Mouse (Mus musculus) ZHBTc4 (cell line): ENCODE results near the gene Keap1.
"Not testable (repeated sequence)": the region's sequence is repeated elsewhere in the genome, so short reads cannot be mapped to it uniquely, and the experiment has no call there.

Source experiments
- DNase-seq: peaks from one replicate; pipeline ENCODE4 v3.0.0-alpha.2; 2011; ENCODE audit warnings: low read depth, low spot score

Keap1 gene

GRCm38 (mm10) chr9:21264272-21264999, 25.3 kb upstream of the Keap1 start:
- no peak for DNase-seq

GRCm38 (mm10) chr9:21261831-21262230, 22.7 kb upstream of the Keap1 start:
- DNase-seq, result peak; percentile 65

GRCm38 (mm10) chr9:21260491-21261040, 21.4 kb upstream of the Keap1 start:
- DNase-seq, result no peak

GRCm38 (mm10) chr9:21256349-21256748, 17.2 kb upstream of the Keap1 start:
- not testable (repeated sequence) for DNase-seq

- no peak for DNase-seq
Observed at GRCm38 (mm10) chr9:21254690-21255089, 15.5 kb upstream of the Keap1 start.

GRCm38 (mm10) chr9:21251116-21251735, 12.1 kb upstream of the Keap1 start:
- DNase-seq, result no peak

- no peak for DNase-seq
Observed at GRCm38 (mm10) chr9:21250509-21250908, 11.3 kb upstream of the Keap1 start.

- peak; percentile 30 for DNase-seq
Observed at GRCm38 (mm10) chr9:21249629-21250508, 10.7 kb upstream of the Keap1 start.

- DNase-seq, result peak; percentile 34
Observed at GRCm38 (mm10) chr9:21248326-21248725, 9.2 kb upstream of the Keap1 start, which contains the start of gene S1pr5. Gene S1pr5, minus strand, starts transcription at chr9:21248443.

GRCm38 (mm10) chr9:21246342-21246741, 7.2 kb upstream of the Keap1 start:
- no peak for DNase-seq

GRCm38 (mm10) chr9:21245113-21245487, 5.9 kb upstream of the Keap1 start:
- no peak for DNase-seq

- DNase-seq, result peak; percentile 73
Observed at GRCm38 (mm10) chr9:21244428-21245112, 5.4 kb upstream of the Keap1 start.

GRCm38 (mm10) chr9:21243826-21244427, 4.8 kb upstream of the Keap1 start:
- peak; percentile 55 for DNase-seq

- peak; percentile 95 for DNase-seq
Observed at GRCm38 (mm10) chr9:21241343-21241742, 2.2 kb upstream of the Keap1 start.

- DNase-seq, result no peak
Observed at GRCm38 (mm10) chr9:21239465-21239848, 296 bp upstream of the Keap1 start.

GRCm38 (mm10) chr9:21238004-21238732, 993 bp downstream of the Keap1 start:
- DNase-seq, result peak; percentile 39

GRCm38 (mm10) chr9:21237368-21238003, 1.7 kb downstream of the Keap1 start:
- peak; percentile 73 for DNase-seq

GRCm38 (mm10) chr9:21236991-21237367, 2.2 kb downstream of the Keap1 start:
- no peak for DNase-seq

GRCm38 (mm10) chr9:21235341-21235740, 3.8 kb downstream of the Keap1 start:
- no peak for DNase-seq

- DNase-seq, result no peak
Observed at GRCm38 (mm10) chr9:21233805-21234204, 5.4 kb downstream of the Keap1 start.
